Mouse (Mus musculus) thymus, adult 2 months (tissue): Measurements from ENCODE around the gene Mfsd4b2.

Source experiments
- CTCF ChIP-seq: fragments of 200-500 bp; IDR thresholded peaks from 2 replicates; pipeline ENCODE4 v1.5.1; 2012; ENCODE audit warnings: mild to moderate bottlenecking, control low read depth, low read length, moderate library complexity, borderline replicate concordance; ENCODE audit not compliant: control insufficient read depth, poor library complexity, insufficient read depth; ENCODE audit errors: extremely low read depth
- POLR2A ChIP-seq: fragments of 200-500 bp; IDR thresholded peaks from 2 replicates; pipeline ENCODE4 v1.6.1; 2012; ENCODE audit warnings: mild to moderate bottlenecking, low read length, control low read depth, moderate library complexity; ENCODE audit not compliant: control insufficient read depth, poor library complexity, insufficient read depth; ENCODE audit errors: extremely low read depth

DNA sequence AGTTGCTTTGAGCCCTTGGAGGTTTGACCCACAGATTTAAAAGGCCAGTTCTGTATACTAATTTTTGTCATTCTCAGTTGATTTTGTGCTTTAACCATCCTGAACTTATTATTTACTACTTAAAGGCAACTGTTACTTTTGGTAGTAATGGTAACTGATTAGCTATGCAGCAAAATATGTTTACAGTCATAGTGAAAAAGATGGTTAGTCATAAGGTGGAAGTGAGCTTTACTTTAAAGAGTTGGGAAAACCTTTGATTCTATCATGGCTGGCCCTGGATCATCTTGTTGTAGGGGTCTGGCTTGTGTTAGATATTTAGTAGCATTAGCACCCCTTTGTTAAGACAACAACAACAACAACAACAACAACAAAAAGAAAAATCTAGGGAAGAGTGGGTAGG lies 14.1 kb downstream of the Mfsd4b2 start:
- TF ChIP-seq CTCF = no peak
- no peak for TF ChIP-seq POLR2A
